Mouse (Mus musculus) heart, postnatal 0 days (tissue): ENCODE data around the gene Pard3b. TPM values are rescaled to one million over a fixed set of nuclear protein-coding genes. Genes with fewer than 3 reads are reported as not detected.
A peak's percentile ranks its signal among the peaks of the same experiment; 100 is the strongest.

Experiments
- ATAC-seq: fragments of 200-750 bp; cut with Nextera tagmentation; 2 replicates; pipeline ENCODE4 v1.8.0; 2017; ENCODE audit warnings: low read depth, moderate number of reproducible peaks, moderate library complexity; ENCODE audit not compliant: insufficient read depth
- DNase-seq: peaks from one replicate; pipeline ENCODE4 v3.0.0-alpha.2; 2016; ENCODE audit warnings: low spot score
- H3K27ac ChIP-seq: fragments of 300-500 bp; sonication (generic); 2 replicates; pipeline ENCODE4 v1.5.1; 2014; ENCODE audit warnings: low read depth, mild to moderate bottlenecking
- H3K27me3 ChIP-seq: fragments of 300-500 bp; sonication (generic); 2 replicates; pipeline ENCODE4 v1.6.1; 2014; ENCODE audit warnings: low read length, mixed read lengths; ENCODE audit not compliant: control insufficient read depth, insufficient read depth
- H3K36me3 ChIP-seq: fragments of 300-500 bp; sonication (generic); replicated peaks from 2 replicates; pipeline ENCODE4 v1.6.1; 2014; ENCODE audit warnings: low read length, mixed read lengths; ENCODE audit not compliant: control insufficient read depth, insufficient read depth
- H3K4me1 ChIP-seq: fragments of 300-500 bp; sonication (generic); 2 replicates; pipeline ENCODE4 v1.6.1; 2014; ENCODE audit warnings: antibody characterized with exemption; ENCODE audit not compliant: control insufficient read depth, insufficient read depth
- H3K4me2 ChIP-seq: fragments of 300-500 bp; sonication (generic); 2 replicates; pipeline ENCODE4 v1.6.1; 2014; ENCODE audit warnings: low read depth, mild to moderate bottlenecking, low read length, moderate library complexity
- H3K4me3 ChIP-seq: fragments of 300-500 bp; sonication (generic); 2 replicates; pipeline ENCODE4 v1.5.1; 2014; ENCODE audit warnings: low read depth, low read length
- H3K9ac ChIP-seq: fragments of 300-500 bp; sonication (generic); replicated peaks from 2 replicates; pipeline ENCODE4 v1.6.1; 2014; ENCODE audit warnings: low read depth, low read length, mixed read lengths
- H3K9me3 ChIP-seq: fragments of 300-500 bp; sonication (generic); replicated peaks from 2 replicates; pipeline ENCODE4 v1.6.1; 2016; ENCODE audit warnings: low read length; ENCODE audit not compliant: control insufficient read depth
- CTCF ChIP-seq: IDR thresholded peaks from 2 replicates; pipeline ENCODE4 v1.5.1; 2016; ENCODE audit warnings: antibody characterized with exemption, control low read depth, low read depth
- EP300 ChIP-seq: IDR thresholded peaks from 2 replicates; pipeline ENCODE4 v1.6.1; 2016; ENCODE audit warnings: antibody characterized with exemption, low read depth
- WGBS: fragments of 180-500 bp; shearing (Covaris S2); extraction: QIAGEN DNeasy Blood & Tissue Kit; methylation state at CpG from one replicate; pipeline ENCODE4 v1.1.7; 2014; 5-methylcytosine and 5-hydroxymethylcytosine counted together
- polyA plus RNA-seq: library from polyadenylated mRNA; unstranded; fragments of >200 nt; fragmentation: Nextera tagmentation; extraction: Ambion mirVana; gene quantifications from 2 replicates; pipeline ENCODE4 v1.2.1, GENCODE M21; 2015
- total RNA-seq: library from RNA; depleted of rRNA; stranded (reverse); fragments of >200 nt; gene quantifications from 2 replicates; pipeline ENCODE4 v1.2.3, GENCODE M21; 2014; ENCODE audit warnings: low replicate concordance

Pard3b gene
- total and polyA plus RNA-seq, 2 experiments from 2014 or later: 8.4 to 8.9 TPM

GRCm38 (mm10) chr1:61967124-61967523 lies 328.5 kb downstream of the Pard3b start:
- 76% methylated on average over 3 of the region's 3 CpGs for WGBS
- Histone ChIP-seq H3K27me3 (no peaks in the 10 kb centered on the region), H3K9me3 (no peaks in the 10 kb centered on the region), H3K9ac (no peak overlapping the region), H3K27ac (no peak overlapping the region), H3K4me1 (no peaks in the 10 kb centered on the region), H3K4me2 (no peak overlapping the region), H3K36me3 (no peaks in the 10 kb centered on the region), H3K4me3 (no peak overlapping the region)
- ATAC-seq (no peak), DNase-seq (no peak)
- TF ChIP-seq EP300: no peak
- TF ChIP-seq CTCF: peak; percentile 33

GRCm38 (mm10) chr1:61967807-61968206 lies 329.2 kb downstream of the Pard3b start:
- H3K27me3 ChIP-seq: no peaks in the 10 kb centered on the region
- H3K9me3 ChIP-seq: no peaks in the 10 kb centered on the region
- ATAC-seq (no peak), DNase-seq (no peak)
- no peak overlapping the region for H3K9ac ChIP-seq
- H3K4me2 ChIP-seq: no peak overlapping the region
- H3K4me3 ChIP-seq: no peak overlapping the region
- 82% methylated on average over 4 of the region's 4 CpGs for WGBS
- no peak overlapping the region for H3K27ac ChIP-seq
- H3K4me1 ChIP-seq: no peaks in the 10 kb centered on the region
- H3K36me3 ChIP-seq: no peaks in the 10 kb centered on the region
- no peak for TF ChIP-seq CTCF

- no peaks in the 10 kb centered on the region for H3K4me1 ChIP-seq
- 55% methylated on average over 3 of the region's 3 CpGs for WGBS
- ATAC-seq: no peak
- H3K9me3 ChIP-seq: no peaks in the 10 kb centered on the region
- no peak overlapping the region for H3K9ac ChIP-seq
- H3K27me3 ChIP-seq: no peaks in the 10 kb centered on the region
- H3K4me2 ChIP-seq: no peak overlapping the region
- DNase-seq: no peak
- TF ChIP-seq EP300 (no peak), CTCF (no peak)
- no peaks in the 10 kb centered on the region for H3K36me3 ChIP-seq
- no peak overlapping the region for H3K4me3 ChIP-seq
- no peak overlapping the region for H3K27ac ChIP-seq
Measured at GRCm38 (mm10) chr1:61997711-61998110, 359.1 kb downstream of the Pard3b start.

GRCm38 (mm10) chr1:62008811-62009210 lies 370.2 kb downstream of the Pard3b start:
- no peaks in the 10 kb centered on the region for H3K27me3 ChIP-seq
- no peak for TF ChIP-seq CTCF
- no peak for TF ChIP-seq EP300

GRCm38 (mm10) chr1:62011712-62012111 lies 373.1 kb downstream of the Pard3b start:
- no peak overlapping the region for H3K4me2 ChIP-seq
- no peak for DNase-seq
- no peaks in the 10 kb centered on the region for H3K4me1 ChIP-seq
- no peak overlapping the region for H3K4me3 ChIP-seq
- no peaks in the 10 kb centered on the region for H3K27me3 ChIP-seq
- 92% methylated on average over 4 of the region's 4 CpGs for WGBS
- H3K27ac ChIP-seq: no peak overlapping the region
- ATAC-seq: no peak
- no peak overlapping the region for H3K9ac ChIP-seq
- TF ChIP-seq CTCF (no peak), EP300 (no peak)
- no peaks in the 10 kb centered on the region for H3K9me3 ChIP-seq
- H3K36me3 ChIP-seq: no peaks in the 10 kb centered on the region

More at GRCm38 (mm10) chr1:62008811-62009210, 370.2 kb downstream of the Pard3b start:
- no peak overlapping the region for H3K4me3 ChIP-seq
- no peak for ATAC-seq
- H3K9me3 ChIP-seq: no peaks in the 10 kb centered on the region
- H3K4me2 ChIP-seq: no peak overlapping the region
- no peaks in the 10 kb centered on the region for H3K4me1 ChIP-seq
- no peak overlapping the region for H3K27ac ChIP-seq
- H3K36me3 ChIP-seq: no peaks in the 10 kb centered on the region
- no peak overlapping the region for H3K9ac ChIP-seq
- no peak for DNase-seq
- WGBS: 84% methylated on average over 2 of the region's 2 CpGs

- TF ChIP-seq CTCF: no peak
- no peak for TF ChIP-seq EP300
Measured at GRCm38 (mm10) chr1:62016536-62017300, 378.1 kb downstream of the Pard3b start.

More at GRCm38 (mm10) chr1:62016536-62017300, 378.1 kb downstream of the Pard3b start:
- no peak overlapping the region for H3K4me2 ChIP-seq
- ATAC-seq: no peak
- H3K9me3 ChIP-seq: no peaks in the 10 kb centered on the region
- H3K36me3 ChIP-seq: no peaks in the 10 kb centered on the region
- no peak for DNase-seq
- H3K4me3 ChIP-seq: no peak overlapping the region
- no peak overlapping the region for H3K9ac ChIP-seq
- no peaks in the 10 kb centered on the region for H3K27me3 ChIP-seq
- H3K27ac ChIP-seq: no peak overlapping the region
- H3K4me1 ChIP-seq: no peaks in the 10 kb centered on the region
- WGBS: 76% methylated on average over 5 of the region's 5 CpGs
